Mouse (Mus musculus): ENCODE results near the gene Nemp2. TPM values are rescaled to one million over a fixed set of nuclear protein-coding genes. Genes with fewer than 3 reads are reported as not detected.

Gene Nemp2
- total and polyA plus RNA-seq, 2 experiments = 0.70 to 1.1 TPM

DNA sequence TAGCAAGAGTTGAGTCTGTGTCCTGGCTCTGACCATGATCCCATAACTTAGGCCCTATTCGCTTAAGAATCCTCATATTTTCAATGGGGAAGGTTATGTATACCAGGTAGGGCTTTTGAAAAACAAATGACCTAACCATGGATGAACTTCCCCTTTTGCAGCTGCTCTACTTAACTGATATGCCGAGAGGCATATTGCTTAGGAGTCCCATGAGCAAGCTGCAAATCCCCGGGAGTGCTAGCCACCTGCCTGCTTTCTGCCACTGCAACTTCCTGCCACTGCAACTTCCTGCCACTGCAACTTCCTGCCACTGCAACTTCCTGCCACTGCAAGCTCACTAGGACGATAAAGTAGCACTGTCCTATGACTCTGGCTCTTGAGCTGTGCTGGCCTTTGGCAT lies 24.6 kb downstream of the Nemp2 start:
- Histone ChIP-seq H3K27me3 (ENCODE audit: control insufficient read depth, insufficient read depth, low read length) (no peaks in the 10 kb centered on the region), H3K36me3 (ENCODE audit: control insufficient read depth, insufficient read depth, low read length) (peaks cover 4% of the 10 kb centered on the region), H3K9ac (ENCODE audit: low read depth, low read length) (no peak overlapping the region), H3K27ac (replicated peaks; ENCODE audit: insufficient read depth, low read depth, low read length) (no peak overlapping the region), H3K4me3 (ENCODE audit: insufficient read depth, low read depth, low read length) (no peak overlapping the region), H3K79me2 (ENCODE audit: control insufficient read depth, insufficient read depth, low read length) (no peaks in the 10 kb centered on the region), H3K4me1 (ENCODE audit: control insufficient read depth, insufficient read depth, low read length) (no peaks in the 10 kb centered on the region)
- TF ChIP-seq POLR2A (IDR thresholded peaks at IDR 0.05; ENCODE audit: extremely low read depth, insufficient read depth, low read length) = no peak
- 79% methylated on average over 4 of the region's 4 CpGs for WGBS
- DNase-seq (ENCODE audit: extremely low read depth, low read depth, low spot score) = no peak

DNA sequence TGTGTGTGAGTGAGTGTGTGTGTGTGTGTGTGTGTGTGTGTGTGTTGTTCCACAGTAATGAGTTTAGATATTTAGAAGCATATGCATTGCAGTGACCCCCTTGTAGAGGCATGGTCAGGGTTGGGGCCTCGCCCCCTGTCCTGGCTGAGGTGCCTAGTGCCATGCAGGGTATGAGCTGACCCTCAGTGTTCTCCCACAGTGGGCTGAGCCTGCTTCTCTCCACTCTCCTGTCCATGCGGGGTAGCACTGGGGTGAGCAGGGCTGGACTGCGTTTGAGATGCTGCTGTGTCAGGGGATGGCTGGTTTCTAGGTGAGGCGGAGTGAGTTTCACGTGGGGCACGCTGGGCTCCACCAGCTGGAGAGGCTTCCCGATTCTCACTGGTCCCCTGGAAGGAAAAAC lies 27.7 kb downstream of the Nemp2 start:
- Histone ChIP-seq H3K79me2 (ENCODE audit: control insufficient read depth, insufficient read depth, low read length) (no peaks in the 10 kb centered on the region), H3K9ac (ENCODE audit: low read depth, low read length) (no peak overlapping the region), H3K27me3 (ENCODE audit: control insufficient read depth, insufficient read depth, low read length) (no peaks in the 10 kb centered on the region), H3K27ac (replicated peaks; ENCODE audit: insufficient read depth, low read depth, low read length) (no peak overlapping the region), H3K4me3 (ENCODE audit: insufficient read depth, low read depth, low read length) (no peak overlapping the region), H3K36me3 (ENCODE audit: control insufficient read depth, insufficient read depth, low read length) (peaks cover 4% of the 10 kb centered on the region), H3K4me1 (ENCODE audit: control insufficient read depth, insufficient read depth, low read length) (no peaks in the 10 kb centered on the region)
- 93% methylated on average over 7 of the region's 7 CpGs for WGBS
- no peak for DNase-seq (ENCODE audit: extremely low read depth, low read depth, low spot score)
- no peak for TF ChIP-seq POLR2A (IDR thresholded peaks at IDR 0.05; ENCODE audit: extremely low read depth, insufficient read depth, low read length)
- TF ChIP-seq CTCF (IDR thresholded peaks at IDR 0.05; ENCODE audit: low read depth, low read length) = no peak

GRCm38 (mm10) chr1:52660278-52660677 lies 29.8 kb downstream of the Nemp2 start:
- Histone ChIP-seq H3K27me3 (ENCODE audit: control insufficient read depth, insufficient read depth, low read length) (no peaks in the 10 kb centered on the region), H3K4me3 (ENCODE audit: insufficient read depth, low read depth, low read length) (no peak overlapping the region), H3K9ac (ENCODE audit: low read depth, low read length) (no peak overlapping the region), H3K4me1 (ENCODE audit: control insufficient read depth, insufficient read depth, low read length) (no peaks in the 10 kb centered on the region), H3K36me3 (ENCODE audit: control insufficient read depth, insufficient read depth, low read length) (peaks cover 4% of the 10 kb centered on the region), H3K79me2 (ENCODE audit: control insufficient read depth, insufficient read depth, low read length) (no peaks in the 10 kb centered on the region), H3K27ac (replicated peaks; ENCODE audit: insufficient read depth, low read depth, low read length) (no peak overlapping the region)
- TF ChIP-seq CTCF (IDR thresholded peaks at IDR 0.05; ENCODE audit: low read depth, low read length) (no peak), POLR2A (IDR thresholded peaks at IDR 0.05; ENCODE audit: extremely low read depth, insufficient read depth, low read length) (no peak)
- DNase-seq (ENCODE audit: extremely low read depth, low read depth, low spot score) = no peak
- WGBS = 82% methylated on average over 2 of the region's 2 CpGs

DNA sequence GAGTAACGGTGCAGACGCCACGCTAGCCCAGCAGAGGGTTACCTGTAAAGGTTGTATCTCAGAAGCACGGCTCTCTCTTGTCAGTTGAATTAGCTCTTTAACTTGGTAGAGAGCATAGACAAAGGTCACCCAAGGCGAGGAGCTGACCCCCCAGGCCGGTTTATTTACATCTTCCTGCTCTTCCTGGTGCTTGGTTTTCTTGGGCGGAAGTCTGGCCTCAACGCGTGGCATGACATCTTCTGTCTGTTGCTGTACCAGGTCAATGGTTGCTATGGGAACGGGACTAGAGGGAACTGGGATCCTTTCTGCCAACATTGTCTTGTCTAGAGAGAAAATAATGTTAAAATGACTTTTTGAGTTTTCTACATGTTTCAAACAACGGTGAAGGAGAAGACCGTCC lies 30.3 kb downstream of the Nemp2 start:
- Histone ChIP-seq H3K4me1 (ENCODE audit: control insufficient read depth, insufficient read depth, low read length) (no peaks in the 10 kb centered on the region), H3K27ac (replicated peaks; ENCODE audit: insufficient read depth, low read depth, low read length) (no peak overlapping the region), H3K4me3 (ENCODE audit: insufficient read depth, low read depth, low read length) (no peak overlapping the region), H3K79me2 (ENCODE audit: control insufficient read depth, insufficient read depth, low read length) (no peaks in the 10 kb centered on the region), H3K36me3 (ENCODE audit: control insufficient read depth, insufficient read depth, low read length) (peaks cover 4% of the 10 kb centered on the region), H3K9ac (ENCODE audit: low read depth, low read length) (no peak overlapping the region), H3K27me3 (ENCODE audit: control insufficient read depth, insufficient read depth, low read length) (no peaks in the 10 kb centered on the region)
- TF ChIP-seq CTCF (IDR thresholded peaks at IDR 0.05; ENCODE audit: low read depth, low read length) (no peak), POLR2A (IDR thresholded peaks at IDR 0.05; ENCODE audit: extremely low read depth, insufficient read depth, low read length) (no peak)
- 88% methylated on average over 12 of the region's 12 CpGs for WGBS
- no peak for DNase-seq (ENCODE audit: extremely low read depth, low read depth, low spot score)

- H3K27ac ChIP-seq (replicated peaks; ENCODE audit: insufficient read depth, low read depth, low read length) = no peak overlapping the region
- H3K4me1 ChIP-seq (ENCODE audit: control insufficient read depth, insufficient read depth, low read length) = no peaks in the 10 kb centered on the region
- no peak overlapping the region for H3K4me3 ChIP-seq (ENCODE audit: insufficient read depth, low read depth, low read length)
- H3K36me3 ChIP-seq (ENCODE audit: control insufficient read depth, insufficient read depth, low read length) = peaks cover 4% of the 10 kb centered on the region
- no peak for DNase-seq (ENCODE audit: extremely low read depth, low read depth, low spot score)
- TF ChIP-seq POLR2A (IDR thresholded peaks at IDR 0.05; ENCODE audit: extremely low read depth, insufficient read depth, low read length) = no peak
- TF ChIP-seq CTCF (IDR thresholded peaks at IDR 0.05; ENCODE audit: low read depth, low read length) = no peak
- WGBS = 94% methylated on average over 7 of the region's 7 CpGs
- no peaks in the 10 kb centered on the region for H3K27me3 ChIP-seq (ENCODE audit: control insufficient read depth, insufficient read depth, low read length)
- no peak overlapping the region for H3K9ac ChIP-seq (ENCODE audit: low read depth, low read length)
- H3K79me2 ChIP-seq (ENCODE audit: control insufficient read depth, insufficient read depth, low read length) = no peaks in the 10 kb centered on the region
These were observed 32.7 kb downstream of the Nemp2 start for GRCm38 (mm10) chr1:52663228-52663627.

DNA sequence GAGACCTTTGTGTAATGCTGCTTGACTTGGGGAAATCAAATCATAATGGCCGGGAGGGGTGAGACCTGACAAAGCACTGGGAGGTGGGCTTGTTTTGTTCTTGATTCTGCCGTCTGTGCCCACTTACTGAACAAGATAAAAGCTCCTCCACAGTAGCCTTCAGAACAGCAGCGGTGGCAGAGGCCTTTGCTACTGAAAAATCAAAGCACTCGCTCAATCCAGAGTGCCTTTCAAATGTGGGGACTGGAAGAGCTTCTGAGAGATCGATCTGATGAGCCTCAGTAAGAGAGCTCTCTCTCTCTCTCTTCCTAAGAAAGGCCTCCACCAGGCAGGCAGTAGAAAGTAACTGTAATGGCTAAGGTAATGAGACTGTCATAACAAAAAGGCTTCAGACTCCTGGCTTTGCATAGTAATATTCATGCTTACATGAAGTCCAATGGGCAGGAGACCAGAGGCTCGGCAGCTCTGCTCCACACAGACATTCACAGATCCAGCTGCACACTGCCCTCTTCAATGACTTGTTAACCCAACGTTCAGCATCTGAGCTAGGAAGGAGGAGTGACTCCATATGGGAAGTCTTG lies 38.3 kb downstream of the Nemp2 start:
- Histone ChIP-seq H3K79me2 (ENCODE audit: control insufficient read depth, insufficient read depth, low read length) (no peaks in the 10 kb centered on the region), H3K4me3 (ENCODE audit: insufficient read depth, low read depth, low read length) (no peak overlapping the region), H3K27ac (replicated peaks; ENCODE audit: insufficient read depth, low read depth, low read length) (no peak overlapping the region), H3K27me3 (ENCODE audit: control insufficient read depth, insufficient read depth, low read length) (no peaks in the 10 kb centered on the region), H3K36me3 (ENCODE audit: control insufficient read depth, insufficient read depth, low read length) (no peaks in the 10 kb centered on the region), H3K4me1 (ENCODE audit: control insufficient read depth, insufficient read depth, low read length) (no peaks in the 10 kb centered on the region), H3K9ac (ENCODE audit: low read depth, low read length) (no peak overlapping the region)
- TF ChIP-seq CTCF (IDR thresholded peaks at IDR 0.05; ENCODE audit: low read depth, low read length) = no peak
- no peak for TF ChIP-seq POLR2A (IDR thresholded peaks at IDR 0.05; ENCODE audit: extremely low read depth, insufficient read depth, low read length)
- 81% methylated on average over 7 of the region's 7 CpGs for WGBS
- no peak for DNase-seq (ENCODE audit: extremely low read depth, low read depth, low spot score)

Data from liver, adult 2 months (tissue).